Mouse (Mus musculus): ENCODE data around the gene Sox5. TPM values are rescaled to one million over a fixed set of nuclear protein-coding genes. Genes with fewer than 3 reads are reported as not detected.

Gene Sox5
- polyA plus RNA-seq, 1 experiment from 2014 or later: 19.9 TPM

GRCm38 (mm10) chr6:143941291-143941785 lies 840.4 kb downstream of the Sox5 start:
- Histone ChIP-seq H3K4me2 (no peak overlapping the region), H3K36me3 (no peaks in the 10 kb centered on the region), H3K4me3 (no peak overlapping the region), H3K27ac (ENCODE audit: poor library complexity, severe bottlenecking) (no peak overlapping the region), H3K27me3 (replicated peaks) (no peaks in the 10 kb centered on the region), H3K9ac (no peak overlapping the region), H3K9me3 (replicated peaks) (0 out of 2 replicates have a peak, but pooled peaks cover 2% of the 10 kb centered on the region), H3K4me1 (replicated peaks) (no peaks in the 10 kb centered on the region)
- 54% methylated on average over 8 of the region's 8 CpGs for whole genome bisulfite sequencing
- ATAC-seq (ENCODE audit: insufficient number of reproducible peaks, low FRiP score): no peak

- Histone ChIP-seq H3K9ac (no peak overlapping the region), H3K4me2 (no peak overlapping the region), H3K27ac (ENCODE audit: poor library complexity, severe bottlenecking) (no peak overlapping the region), H3K4me3 (no peak overlapping the region), H3K36me3 (no peaks in the 10 kb centered on the region), H3K27me3 (replicated peaks) (no peaks in the 10 kb centered on the region), H3K9me3 (replicated peaks) (0 out of 2 replicates have a peak, but pooled peaks cover 3% of the 10 kb centered on the region), H3K4me1 (replicated peaks) (no peaks in the 10 kb centered on the region)
- WGBS: 83% methylated on average over 6 of the region's 6 CpGs
- ATAC-seq (ENCODE audit: insufficient number of reproducible peaks, low FRiP score): no peak
Measured at GRCm38 (mm10) chr6:143923146-143923545, 858.6 kb downstream of the Sox5 start.

- H3K4me3 ChIP-seq: no peak overlapping the region
- no peaks in the 10 kb centered on the region for H3K27me3 ChIP-seq (replicated peaks)
- H3K9me3 ChIP-seq (replicated peaks): no peaks in the 10 kb centered on the region
- 82% methylated on average over 16 of the region's 16 CpGs for WGBS
- no peak for ATAC-seq (ENCODE audit: insufficient number of reproducible peaks, low FRiP score)
- H3K9ac ChIP-seq: no peak overlapping the region
- H3K4me1 ChIP-seq (replicated peaks): no peaks in the 10 kb centered on the region
- H3K27ac ChIP-seq (ENCODE audit: poor library complexity, severe bottlenecking): no peak overlapping the region
- no peaks in the 10 kb centered on the region for H3K36me3 ChIP-seq
- H3K4me2 ChIP-seq: no peak overlapping the region
Measured at GRCm38 (mm10) chr6:143918405-143918947, 863.3 kb downstream of the Sox5 start.

GRCm38 (mm10) chr6:143916152-143916735 lies 865.5 kb downstream of the Sox5 start:
- H3K9me3 ChIP-seq (replicated peaks): no peaks in the 10 kb centered on the region
- H3K9ac ChIP-seq: no peak overlapping the region
- 76% methylated on average over 10 of the region's 10 CpGs for WGBS
- H3K4me3 ChIP-seq: no peak overlapping the region
- no peaks in the 10 kb centered on the region for H3K36me3 ChIP-seq
- H3K4me2 ChIP-seq: no peak overlapping the region
- no peak for ATAC-seq (ENCODE audit: insufficient number of reproducible peaks, low FRiP score)
- H3K4me1 ChIP-seq (replicated peaks): no peaks in the 10 kb centered on the region
- H3K27ac ChIP-seq (ENCODE audit: poor library complexity, severe bottlenecking): no peak overlapping the region
- no peaks in the 10 kb centered on the region for H3K27me3 ChIP-seq (replicated peaks)

GRCm38 (mm10) chr6:143915686-143916085 lies 866.1 kb downstream of the Sox5 start:
- Histone ChIP-seq H3K4me3 (no peak overlapping the region), H3K27ac (ENCODE audit: poor library complexity, severe bottlenecking) (no peak overlapping the region), H3K36me3 (no peaks in the 10 kb centered on the region), H3K9me3 (replicated peaks) (no peaks in the 10 kb centered on the region), H3K4me1 (replicated peaks) (no peaks in the 10 kb centered on the region), H3K27me3 (replicated peaks) (no peaks in the 10 kb centered on the region), H3K4me2 (no peak overlapping the region), H3K9ac (no peak overlapping the region)
- no peak for ATAC-seq (ENCODE audit: insufficient number of reproducible peaks, low FRiP score)
- 80% methylated on average over 3 of the region's 3 CpGs for WGBS

- H3K36me3 ChIP-seq: no peaks in the 10 kb centered on the region
- H3K27ac ChIP-seq (ENCODE audit: poor library complexity, severe bottlenecking): no peak overlapping the region
- H3K9ac ChIP-seq: no peak overlapping the region
- 86% methylated on average over 3 of the region's 3 CpGs for WGBS
- H3K9me3 ChIP-seq (replicated peaks): no peaks in the 10 kb centered on the region
- no peaks in the 10 kb centered on the region for H3K4me1 ChIP-seq (replicated peaks)
- H3K27me3 ChIP-seq (replicated peaks): no peaks in the 10 kb centered on the region
- ATAC-seq (ENCODE audit: insufficient number of reproducible peaks, low FRiP score): no peak
- H3K4me2 ChIP-seq: no peak overlapping the region
- H3K4me3 ChIP-seq: no peak overlapping the region
Measured at GRCm38 (mm10) chr6:143912316-143912715, 869.5 kb downstream of the Sox5 start.

GRCm38 (mm10) chr6:143904693-143905031 lies 877.1 kb downstream of the Sox5 start:
- Histone ChIP-seq H3K9ac (no peak overlapping the region), H3K4me3 (no peak overlapping the region), H3K27ac (ENCODE audit: poor library complexity, severe bottlenecking) (no peak overlapping the region), H3K4me2 (no peak overlapping the region), H3K27me3 (replicated peaks) (no peaks in the 10 kb centered on the region), H3K4me1 (replicated peaks) (no peaks in the 10 kb centered on the region), H3K36me3 (no peaks in the 10 kb centered on the region), H3K9me3 (replicated peaks) (no peaks in the 10 kb centered on the region)
- no peak for ATAC-seq (ENCODE audit: insufficient number of reproducible peaks, low FRiP score)

GRCm38 (mm10) chr6:143903981-143904692 lies 877.6 kb downstream of the Sox5 start:
- WGBS: 82% methylated on average over 10 of the region's 10 CpGs
- no peaks in the 10 kb centered on the region for H3K27me3 ChIP-seq (replicated peaks)

GRCm38 (mm10) chr6:143900871-143901270 lies 880.9 kb downstream of the Sox5 start:
- H3K27ac ChIP-seq (ENCODE audit: poor library complexity, severe bottlenecking): no peak overlapping the region
- no peak overlapping the region for H3K4me2 ChIP-seq
- no peak overlapping the region for H3K4me3 ChIP-seq
- no peaks in the 10 kb centered on the region for H3K36me3 ChIP-seq
- no peaks in the 10 kb centered on the region for H3K9me3 ChIP-seq (replicated peaks)
- no peaks in the 10 kb centered on the region for H3K27me3 ChIP-seq (replicated peaks)
- ATAC-seq (ENCODE audit: insufficient number of reproducible peaks, low FRiP score): no peak
- H3K4me1 ChIP-seq (replicated peaks): no peaks in the 10 kb centered on the region
- 86% methylated on average over 4 of the region's 4 CpGs for WGBS
- H3K9ac ChIP-seq: no peak overlapping the region

More at GRCm38 (mm10) chr6:143903981-143904692, 877.6 kb downstream of the Sox5 start:
- Histone ChIP-seq H3K36me3 (no peaks in the 10 kb centered on the region), H3K9ac (no peak overlapping the region), H3K9me3 (replicated peaks) (no peaks in the 10 kb centered on the region), H3K27ac (ENCODE audit: poor library complexity, severe bottlenecking) (no peak overlapping the region), H3K4me2 (no peak overlapping the region), H3K4me1 (replicated peaks) (no peaks in the 10 kb centered on the region), H3K4me3 (no peak overlapping the region)
- ATAC-seq (ENCODE audit: insufficient number of reproducible peaks, low FRiP score): no peak

GRCm38 (mm10) chr6:143895092-143895491 lies 886.7 kb downstream of the Sox5 start:
- Histone ChIP-seq H3K4me3 (no peak overlapping the region), H3K27me3 (replicated peaks) (no peaks in the 10 kb centered on the region), H3K27ac (ENCODE audit: poor library complexity, severe bottlenecking) (no peak overlapping the region), H3K36me3 (no peaks in the 10 kb centered on the region), H3K4me1 (replicated peaks) (no peaks in the 10 kb centered on the region), H3K9ac (no peak overlapping the region), H3K4me2 (no peak overlapping the region), H3K9me3 (replicated peaks) (no peaks in the 10 kb centered on the region)
- 82% methylated on average over 6 of the region's 6 CpGs for WGBS
- ATAC-seq (ENCODE audit: insufficient number of reproducible peaks, low FRiP score): no peak

GRCm38 (mm10) chr6:143892869-143893268 lies 888.9 kb downstream of the Sox5 start:
- H3K4me2 ChIP-seq: no peak overlapping the region
- H3K4me3 ChIP-seq: no peak overlapping the region
- WGBS: 72% methylated on average over 2 of the region's 2 CpGs
- no peaks in the 10 kb centered on the region for H3K4me1 ChIP-seq (replicated peaks)
- H3K27ac ChIP-seq (ENCODE audit: poor library complexity, severe bottlenecking): no peak overlapping the region
- no peak for ATAC-seq (ENCODE audit: insufficient number of reproducible peaks, low FRiP score)
- no peak overlapping the region for H3K9ac ChIP-seq
- no peaks in the 10 kb centered on the region for H3K9me3 ChIP-seq (replicated peaks)
- no peaks in the 10 kb centered on the region for H3K27me3 ChIP-seq (replicated peaks)
- no peaks in the 10 kb centered on the region for H3K36me3 ChIP-seq
